Mouse (Mus musculus) intestine, embryonic 14.5 days (tissue): ENCODE measurements around the gene Olfr822. TPM values are rescaled to one million over a fixed set of nuclear protein-coding genes. Genes with fewer than 3 reads are reported as not detected.
"Not testable (repeated sequence)": the region's sequence is repeated elsewhere in the genome, so short reads cannot be mapped to it uniquely, and the experiment has no call there.

Experiments
- ATAC-seq: fragments of 200-750 bp; cut with Nextera tagmentation; replicated peaks from 2 replicates; pipeline ENCODE4 v1.8.0; 2017; ENCODE audit warnings: low read depth, moderate number of reproducible peaks, moderate TSS enrichment, moderate library complexity; ENCODE audit not compliant: low FRiP score, low TSS enrichment
- DNase-seq: peaks from one replicate; pipeline ENCODE4 v3.0.0-alpha.2; 2018; ENCODE audit warnings: low spot score
- H3K27ac ChIP-seq: fragments of 300-500 bp; sonication (generic); 2 replicates; pipeline ENCODE4 v1.5.1; 2014; ENCODE audit warnings: low read depth, mild to moderate bottlenecking, control low read depth
- H3K27me3 ChIP-seq: fragments of 300-500 bp; sonication (generic); replicated peaks from 2 replicates; pipeline ENCODE4 v1.6.1; 2014; ENCODE audit warnings: low read length, control low read depth; ENCODE audit not compliant: control insufficient read depth, insufficient read depth
- H3K36me3 ChIP-seq: fragments of 300-500 bp; sonication (generic); 2 replicates; pipeline ENCODE4 v1.6.1; 2014; ENCODE audit warnings: low read length, control low read depth; ENCODE audit not compliant: control insufficient read depth, insufficient read depth
- H3K4me1 ChIP-seq: fragments of 300-500 bp; sonication (generic); replicated peaks from 2 replicates; pipeline ENCODE4 v1.6.1; 2014; ENCODE audit warnings: low read length, control low read depth, mixed read lengths; ENCODE audit not compliant: control insufficient read depth, insufficient read depth
- H3K4me2 ChIP-seq: fragments of 300-500 bp; sonication (generic); 2 replicates; pipeline ENCODE4 v1.6.1; 2014; ENCODE audit warnings: low read length
- H3K4me3 ChIP-seq: fragments of 300-500 bp; sonication (generic); 2 replicates; pipeline ENCODE4 v1.5.1; 2014; ENCODE audit warnings: low read depth, low read length, control low read depth, mixed read lengths
- H3K9ac ChIP-seq: fragments of 300-500 bp; sonication (generic); 2 replicates; pipeline ENCODE4 v1.6.1; 2014; ENCODE audit warnings: mild to moderate bottlenecking, low read length
- H3K9me3 ChIP-seq: fragments of 300-500 bp; sonication (generic); 2 replicates; pipeline ENCODE4 v1.6.1; 2016; ENCODE audit warnings: low read length, control low read depth; ENCODE audit not compliant: control insufficient read depth
- WGBS: fragments of 180-500 bp; shearing (Covaris S2); extraction: QIAGEN DNeasy Blood & Tissue Kit; methylation state at CpG from one replicate; pipeline ENCODE4 v1.1.7; 2014; 5-methylcytosine and 5-hydroxymethylcytosine counted together
- polyA plus RNA-seq: library from polyadenylated mRNA; unstranded; fragments of >200 nt; fragmentation: Nextera tagmentation; extraction: Ambion mirVana; gene quantifications from 2 replicates; pipeline ENCODE4 v1.2.1, GENCODE M21; 2014

Gene Olfr822
- polyA plus RNA-seq, result not detected in 2 replicates

- H3K27me3 ChIP-seq, result no peaks in the 10 kb centered on the region
- no peak within 1 kb of the TSS for H3K4me2 ChIP-seq
- DNase-seq (no peak), ATAC-seq (no peak)
- no peak within 1 kb of the TSS for H3K27ac ChIP-seq
- H3K4me1 ChIP-seq, result no peaks in the 10 kb centered on the region
- H3K9me3 ChIP-seq, result no peaks in the 10 kb centered on the region
- H3K36me3 ChIP-seq, result no peaks in the 10 kb centered on the region
- no peak within 1 kb of the TSS for H3K9ac ChIP-seq
- no peak within 1 kb of the TSS for H3K4me3 ChIP-seq
Measured at GRCm38 (mm10) chr10:130070910-130071309, at the start of gene Olfr822. Gene Olfr822, plus strand, starts transcription at chr10:130071210.

- DNase-seq (no peak), ATAC-seq (no peak)
- H3K27me3 ChIP-seq, result no peaks in the 10 kb centered on the region
- no peak within 1 kb of the TSS for H3K27ac ChIP-seq
- H3K4me3 ChIP-seq, result no peak within 1 kb of the TSS
- H3K4me1 ChIP-seq, result no peaks in the 10 kb centered on the region
- no peak within 1 kb of the TSS for H3K4me2 ChIP-seq
- H3K36me3 ChIP-seq, result no peaks in the 10 kb centered on the region
- H3K9me3 ChIP-seq, result no peaks in the 10 kb centered on the region
- H3K9ac ChIP-seq, result no peak within 1 kb of the TSS
Measured at GRCm38 (mm10) chr10:130030048-130030447, 41.0 kb upstream of the Olfr822 start, which contains the start of gene Olfr821. Gene Olfr821, plus strand, starts transcription at chr10:130030348.

- H3K4me3 ChIP-seq, result no peak overlapping the region
Measured at GRCm38 (mm10) chr10:130037096-130037495, 33.9 kb upstream of the Olfr822 start.

GRCm38 (mm10) chr10:130092838-130093440 is 21.9 kb downstream of the Olfr822 start:
- Histone ChIP-seq H3K36me3 (no peaks in the 10 kb centered on the region), H3K27me3 (no peaks in the 10 kb centered on the region), H3K4me3 (no peak overlapping the region), H3K9me3 (no peaks in the 10 kb centered on the region), H3K4me2 (no peak overlapping the region), H3K4me1 (no peaks in the 10 kb centered on the region), H3K27ac (no peak overlapping the region), H3K9ac (no peak overlapping the region)
- peak; percentile 66; the same call in 1 of the 2 replicates for ATAC-seq
- 14% methylated on average over 5 of the region's 5 CpGs for WGBS
- peak; percentile 84 for DNase-seq

More at GRCm38 (mm10) chr10:130037096-130037495, 33.9 kb upstream of the Olfr822 start:
- Histone ChIP-seq H3K27ac (no peak overlapping the region), H3K9me3 (no peaks in the 10 kb centered on the region), H3K36me3 (no peaks in the 10 kb centered on the region), H3K4me2 (no peak overlapping the region), H3K4me1 (no peaks in the 10 kb centered on the region), H3K9ac (no peak overlapping the region), H3K27me3 (no peaks in the 10 kb centered on the region)
- WGBS, result 74% methylated on average over 6 of the region's 6 CpGs
- DNase-seq, result no peak
- ATAC-seq, result no peak

GRCm38 (mm10) chr10:130096104-130096503 is 25.1 kb downstream of the Olfr822 start:
- DNase-seq (no peak), ATAC-seq (no peak)
- Histone ChIP-seq H3K9me3 (no peaks in the 10 kb centered on the region), H3K27ac (no peak overlapping the region), H3K9ac (no peak overlapping the region), H3K27me3 (no peaks in the 10 kb centered on the region), H3K4me1 (no peaks in the 10 kb centered on the region), H3K36me3 (no peaks in the 10 kb centered on the region), H3K4me2 (no peak overlapping the region), H3K4me3 (no peak overlapping the region)

GRCm38 (mm10) chr10:130115283-130115682 is 44.3 kb downstream of the Olfr822 start, which contains the start of gene Olfr823:
Gene Olfr823, minus strand, starts transcription at chr10:130115383.
- 83% methylated on average over 1 of the region's 1 CpGs for WGBS
- H3K36me3 ChIP-seq, H3K27me3 ChIP-seq, H3K4me2 ChIP-seq, H3K9ac ChIP-seq, H3K27ac ChIP-seq, DNase-seq, H3K4me3 ChIP-seq, H3K4me1 ChIP-seq, ATAC-seq, H3K9me3 ChIP-seq: not testable (repeated sequence)

- H3K27ac ChIP-seq, H3K27me3 ChIP-seq, H3K9ac ChIP-seq, ATAC-seq, H3K4me2 ChIP-seq, H3K9me3 ChIP-seq, DNase-seq, H3K4me3 ChIP-seq, H3K36me3 ChIP-seq, H3K4me1 ChIP-seq: not testable (repeated sequence)
- 80% methylated on average over 3 of the region's 3 CpGs for whole genome bisulfite sequencing
Measured at GRCm38 (mm10) chr10:130116045-130116444, 45.0 kb downstream of the Olfr822 start.

Other genes with a start within 250 kb of the Olfr822 start
- not detected in 2 replicates for gene Olfr812, start 225.1 kb upstream of the Olfr822 start, polyA plus RNA-seq
- not detected in 2 replicates for gene Olfr813, start 215.8 kb upstream of the Olfr822 start, polyA plus RNA-seq
- not detected in 2 replicates for gene Olfr814, start 191.4 kb upstream of the Olfr822 start, polyA plus RNA-seq
- not detected in 2 replicates for gene Olfr815, start 165.3 kb upstream of the Olfr822 start, polyA plus RNA-seq
- gene Olfr816, start 155.6 kb upstream of the Olfr822 start, polyA plus RNA-seq, result not detected in 2 replicates
- gene Olfr818, start 122.1 kb upstream of the Olfr822 start, polyA plus RNA-seq, result not detected in 2 replicates
- not detected in 2 replicates for gene Olfr819, start 103.9 kb upstream of the Olfr822 start, polyA plus RNA-seq
- not detected in 2 replicates for gene Olfr247, start 95.1 kb upstream of the Olfr822 start, polyA plus RNA-seq
- not detected in 2 replicates for gene Gm10310, start 86.1 kb upstream of the Olfr822 start, polyA plus RNA-seq
- not detected in 2 replicates for gene Olfr820, start 58.6 kb upstream of the Olfr822 start, polyA plus RNA-seq
- not detected in 2 replicates for gene Olfr821, start 40.9 kb upstream of the Olfr822 start, polyA plus RNA-seq
- not detected in 2 replicates for gene Olfr823, start 44.2 kb downstream of the Olfr822 start, polyA plus RNA-seq
- gene Olfr824, start 58.8 kb downstream of the Olfr822 start, polyA plus RNA-seq, result not detected in 2 replicates
- gene Olfr825, start 95.6 kb downstream of the Olfr822 start, polyA plus RNA-seq, result not detected in 2 replicates
- gene Olfr826, start 113.0 kb downstream of the Olfr822 start, polyA plus RNA-seq, result not detected in 2 replicates
- not detected in 2 replicates for gene Olfr827, start 143.2 kb downstream of the Olfr822 start, polyA plus RNA-seq
- gene Neurod4, start 209.0 kb downstream of the Olfr822 start, polyA plus RNA-seq, result not detected in 2 replicates